Mouse (Mus musculus) stomach, postnatal 0 days (tissue): ENCODE data around the gene Rgl3. TPM values are rescaled to one million over a fixed set of nuclear protein-coding genes. Genes with fewer than 3 reads are reported as not detected.

Source experiments
- ATAC-seq: fragments of 200-750 bp; cut with Nextera tagmentation; 2 replicates; pipeline ENCODE4 v1.8.0; 2017; ENCODE audit not compliant: low FRiP score, low TSS enrichment
- DNase-seq: peaks from one replicate; pipeline ENCODE4 v3.0.0-alpha.2; 2016; ENCODE audit warnings: low spot score
- H3K27ac ChIP-seq: fragments of 300-500 bp; sonication (generic); replicated peaks from 2 replicates; pipeline ENCODE4 v1.5.1; 2014; ENCODE audit warnings: mild to moderate bottlenecking, control low read depth
- H3K27me3 ChIP-seq: fragments of 300-500 bp; sonication (generic); 2 replicates; pipeline ENCODE4 v1.6.1; 2014; ENCODE audit warnings: low read length; ENCODE audit not compliant: control insufficient read depth, insufficient read depth
- H3K36me3 ChIP-seq: fragments of 300-500 bp; sonication (generic); 2 replicates; pipeline ENCODE4 v1.6.1; 2014; ENCODE audit warnings: low read length, mixed read lengths; ENCODE audit not compliant: control insufficient read depth, insufficient read depth
- H3K4me1 ChIP-seq: fragments of 300-500 bp; sonication (generic); replicated peaks from 2 replicates; pipeline ENCODE4 v1.6.1; 2014; ENCODE audit warnings: antibody characterized with exemption; ENCODE audit not compliant: control insufficient read depth, insufficient read depth
- H3K4me2 ChIP-seq: fragments of 300-500 bp; sonication (generic); replicated peaks from 2 replicates; pipeline ENCODE4 v1.6.1; 2014; ENCODE audit warnings: low read depth, mild to moderate bottlenecking, control low read depth, moderate library complexity
- H3K4me3 ChIP-seq: fragments of 300-500 bp; sonication (generic); 2 replicates; pipeline ENCODE4 v1.5.1; 2014; ENCODE audit warnings: low read depth, low read length, control low read depth
- H3K9ac ChIP-seq: fragments of 300-500 bp; sonication (generic); 2 replicates; pipeline ENCODE4 v1.6.1; 2014; ENCODE audit warnings: mild to moderate bottlenecking, low read length, control low read depth, mixed read lengths
- H3K9me3 ChIP-seq: fragments of 300-500 bp; sonication (generic); 2 replicates; pipeline ENCODE4 v1.6.1; 2016; ENCODE audit warnings: low read length; ENCODE audit not compliant: control insufficient read depth
- CTCF ChIP-seq: IDR thresholded peaks from 2 replicates; pipeline ENCODE4 v1.5.1; 2016; ENCODE audit warnings: antibody characterized with exemption, low read depth, mild to moderate bottlenecking, moderate library complexity
- EP300 ChIP-seq: optimal IDR thresholded peaks from 2 replicates; pipeline ENCODE3; 2016; ENCODE audit warnings: antibody characterized with exemption
- WGBS: fragments of 180-500 bp; shearing (Covaris S2); extraction: QIAGEN DNeasy Blood & Tissue Kit; methylation state at CpG from one replicate; pipeline ENCODE4 v1.1.7; 2014; 5-methylcytosine and 5-hydroxymethylcytosine counted together
- polyA plus RNA-seq: library from polyadenylated mRNA; unstranded; fragments of >200 nt; fragmentation: Nextera tagmentation; extraction: Ambion mirVana; gene quantifications from 2 replicates; pipeline ENCODE4 v1.2.1, GENCODE M21; 2015

Gene Rgl3
- polyA plus RNA-seq, 1 experiment from 2014 or later = 2.7 TPM

- ATAC-seq = peak; percentile 98
- H3K9me3 ChIP-seq = no peaks in the 10 kb centered on the region
- H3K4me3 ChIP-seq = peak within 1 kb of the TSS; percentile 71
- H3K9ac ChIP-seq = peak within 1 kb of the TSS; percentile 78
- peak within 1 kb of the TSS; percentile 95 for H3K27ac ChIP-seq
- no peak for TF ChIP-seq CTCF
- no peak for TF ChIP-seq EP300
- no peaks in the 10 kb centered on the region for H3K36me3 ChIP-seq
- WGBS = under 1% methylated on average over 52 of the region's 54 CpGs
- peak within 1 kb of the TSS; percentile 63 for H3K4me2 ChIP-seq
- no peaks in the 10 kb centered on the region for H3K4me1 ChIP-seq
- DNase-seq = peak; percentile 96
- H3K27me3 ChIP-seq = no peaks in the 10 kb centered on the region
Observed at GRCm38 (mm10) chr9:21955570-21956281, 33.5 kb downstream of the Rgl3 start, which contains the start of gene Swsap1. Swsap1 (plus strand) TSS chr9:21955755.

- Histone ChIP-seq H3K4me1 (no peaks in the 10 kb centered on the region), H3K4me3 (peak overlapping the region; percentile 71), H3K4me2 (peak overlapping the region; percentile 60), H3K27me3 (no peaks in the 10 kb centered on the region), H3K9me3 (no peaks in the 10 kb centered on the region), H3K9ac (peak overlapping the region; percentile 48), H3K36me3 (no peaks in the 10 kb centered on the region), H3K27ac (0 out of 2 replicates have a peak overlapping the region, but pooled peaks have one; percentile 40)
- TF ChIP-seq CTCF (peak; percentile 67), EP300 (no peak)
- ATAC-seq (peak; percentile 62), DNase-seq (no peak)
- WGBS = under 1% methylated on average over 18 of the region's 18 CpGs
Observed at GRCm38 (mm10) chr9:21955225-21955569, 34.0 kb downstream of the Rgl3 start.

- Histone ChIP-seq H3K9ac (no peak overlapping the region), H3K4me1 (no peaks in the 10 kb centered on the region)
Observed at GRCm38 (mm10) chr9:21954635-21955034, 34.6 kb downstream of the Rgl3 start.

GRCm38 (mm10) chr9:21953600-21953999, 35.6 kb downstream of the Rgl3 start:
- H3K9ac ChIP-seq = no peak overlapping the region
- WGBS = 11% methylated on average over 3 of the region's 3 CpGs
- ATAC-seq = no peak
- H3K36me3 ChIP-seq = no peaks in the 10 kb centered on the region
- H3K9me3 ChIP-seq = no peaks in the 10 kb centered on the region
- H3K27me3 ChIP-seq = no peaks in the 10 kb centered on the region
- no peak overlapping the region for H3K27ac ChIP-seq
- H3K4me2 ChIP-seq = no peak overlapping the region
- no peak overlapping the region for H3K4me3 ChIP-seq
- no peak for TF ChIP-seq EP300
- TF ChIP-seq CTCF = no peak
- H3K4me1 ChIP-seq = no peaks in the 10 kb centered on the region
- DNase-seq = no peak

More at GRCm38 (mm10) chr9:21954635-21955034, 34.6 kb downstream of the Rgl3 start:
- WGBS = 68% methylated on average over 3 of the region's 3 CpGs
- no peak for TF ChIP-seq CTCF
- TF ChIP-seq EP300 = no peak
- Histone ChIP-seq H3K9me3 (no peaks in the 10 kb centered on the region), H3K4me3 (no peak overlapping the region), H3K4me2 (no peak overlapping the region), H3K27me3 (no peaks in the 10 kb centered on the region), H3K27ac (no peak overlapping the region), H3K36me3 (no peaks in the 10 kb centered on the region)
- no peak for ATAC-seq
- DNase-seq = no peak

- H3K9ac ChIP-seq = no peak overlapping the region
- H3K36me3 ChIP-seq = no peaks in the 10 kb centered on the region
- no peak overlapping the region for H3K27ac ChIP-seq
- no peaks in the 10 kb centered on the region for H3K9me3 ChIP-seq
- no peak overlapping the region for H3K4me3 ChIP-seq
- H3K4me1 ChIP-seq = no peaks in the 10 kb centered on the region
- no peaks in the 10 kb centered on the region for H3K27me3 ChIP-seq
- DNase-seq (no peak), ATAC-seq (no peak)
- WGBS = 70% methylated on average over 3 of the region's 3 CpGs
- TF ChIP-seq CTCF (peak; percentile 61), EP300 (no peak)
- no peak overlapping the region for H3K4me2 ChIP-seq
Observed at GRCm38 (mm10) chr9:21951977-21952376, 37.3 kb downstream of the Rgl3 start.

- WGBS = 13% methylated on average over 11 of the region's 11 CpGs
- H3K4me3 ChIP-seq = no peak overlapping the region
- TF ChIP-seq CTCF (no peak; the same call in 1 of the 2 replicates), EP300 (no peak)
- H3K9me3 ChIP-seq = no peaks in the 10 kb centered on the region
- no peak overlapping the region for H3K4me2 ChIP-seq
- peak; percentile 80 for DNase-seq
- ATAC-seq = no peak; the same call in 1 of the 2 replicates
- no peak overlapping the region for H3K27ac ChIP-seq
- H3K27me3 ChIP-seq = no peaks in the 10 kb centered on the region
- H3K36me3 ChIP-seq = no peaks in the 10 kb centered on the region
- no peaks in the 10 kb centered on the region for H3K4me1 ChIP-seq
- H3K9ac ChIP-seq = no peak overlapping the region
Observed at GRCm38 (mm10) chr9:21950322-21950721, 38.9 kb downstream of the Rgl3 start.
